Mouse (Mus musculus) G1E-ER4 (cell line): ENCODE measurements around the gene Ppm1h. TPM values are rescaled to one million over a fixed set of nuclear protein-coding genes. Genes with fewer than 3 reads are reported as not detected.

Experiments used
- GATA1 ChIP-seq: IDR thresholded peaks from one replicate; pipeline ENCODE4 v1.8.0; 2012; ENCODE audit warnings: low read length, inconsistent platforms
- polyA plus RNA-seq: library from polyadenylated mRNA; stranded (reverse); fragments of >175 nt; gene quantifications from 2 replicates; pipeline ENCODE4 v1.2.3, GENCODE M21; 2012

The Ppm1h gene
- polyA plus RNA-seq, 1 experiment = not detected

GRCm38 (mm10) chr10:122685836-122686531, 7.4 kb downstream of the Ppm1h start:
- no peak for TF ChIP-seq GATA1

GRCm38 (mm10) chr10:122690698-122691097, 12.1 kb downstream of the Ppm1h start:
- TF ChIP-seq GATA1 = no peak

- TF ChIP-seq GATA1 = no peak
Observed at GRCm38 (mm10) chr10:122693158-122693777, 14.7 kb downstream of the Ppm1h start.

- TF ChIP-seq GATA1 = no peak
Observed at GRCm38 (mm10) chr10:122693911-122694618, 15.5 kb downstream of the Ppm1h start.

- TF ChIP-seq GATA1 = no peak
Observed at GRCm38 (mm10) chr10:122696335-122696734, 17.8 kb downstream of the Ppm1h start.

GRCm38 (mm10) chr10:122698347-122698746, 19.8 kb downstream of the Ppm1h start:
- TF ChIP-seq GATA1 = no peak

- no peak for TF ChIP-seq GATA1
Observed at GRCm38 (mm10) chr10:122704901-122705300, 26.3 kb downstream of the Ppm1h start.

- no peak for TF ChIP-seq GATA1
Observed at GRCm38 (mm10) chr10:122705457-122705856, 26.9 kb downstream of the Ppm1h start.

GRCm38 (mm10) chr10:122711381-122711811, 32.8 kb downstream of the Ppm1h start:
- TF ChIP-seq GATA1 = no peak

- TF ChIP-seq GATA1 = no peak
Observed at GRCm38 (mm10) chr10:122712307-122712706, 33.7 kb downstream of the Ppm1h start.

GRCm38 (mm10) chr10:122715856-122716255, 37.3 kb downstream of the Ppm1h start:
- TF ChIP-seq GATA1 = no peak

- no peak for TF ChIP-seq GATA1
Observed at GRCm38 (mm10) chr10:122716286-122716685, 37.7 kb downstream of the Ppm1h start.

- no peak for TF ChIP-seq GATA1
Observed at GRCm38 (mm10) chr10:122716739-122717474, 38.3 kb downstream of the Ppm1h start.

- TF ChIP-seq GATA1 = no peak
Observed at GRCm38 (mm10) chr10:122717754-122718415, 39.3 kb downstream of the Ppm1h start.

GRCm38 (mm10) chr10:122718951-122719350, 40.4 kb downstream of the Ppm1h start:
- TF ChIP-seq GATA1 = no peak
